Mouse (Mus musculus) mammary gland, adult 2 months (tissue): ENCODE results near the gene Mks1. TPM values are rescaled to one million over a fixed set of nuclear protein-coding genes. Genes with fewer than 3 reads are reported as not detected.

Experiments
- polyA plus RNA-seq: library from polyadenylated mRNA; depleted of rRNA; stranded (reverse); fragments of >200 nt; gene quantifications from 2 replicates; pipeline ENCODE4 v1.2.3, GENCODE M21; 2012; ENCODE audit warnings: low replicate concordance; rRNA removed

Gene Mks1
- polyA plus RNA-seq = 13.6 and 14.6 TPM in 2 replicates

DNA sequence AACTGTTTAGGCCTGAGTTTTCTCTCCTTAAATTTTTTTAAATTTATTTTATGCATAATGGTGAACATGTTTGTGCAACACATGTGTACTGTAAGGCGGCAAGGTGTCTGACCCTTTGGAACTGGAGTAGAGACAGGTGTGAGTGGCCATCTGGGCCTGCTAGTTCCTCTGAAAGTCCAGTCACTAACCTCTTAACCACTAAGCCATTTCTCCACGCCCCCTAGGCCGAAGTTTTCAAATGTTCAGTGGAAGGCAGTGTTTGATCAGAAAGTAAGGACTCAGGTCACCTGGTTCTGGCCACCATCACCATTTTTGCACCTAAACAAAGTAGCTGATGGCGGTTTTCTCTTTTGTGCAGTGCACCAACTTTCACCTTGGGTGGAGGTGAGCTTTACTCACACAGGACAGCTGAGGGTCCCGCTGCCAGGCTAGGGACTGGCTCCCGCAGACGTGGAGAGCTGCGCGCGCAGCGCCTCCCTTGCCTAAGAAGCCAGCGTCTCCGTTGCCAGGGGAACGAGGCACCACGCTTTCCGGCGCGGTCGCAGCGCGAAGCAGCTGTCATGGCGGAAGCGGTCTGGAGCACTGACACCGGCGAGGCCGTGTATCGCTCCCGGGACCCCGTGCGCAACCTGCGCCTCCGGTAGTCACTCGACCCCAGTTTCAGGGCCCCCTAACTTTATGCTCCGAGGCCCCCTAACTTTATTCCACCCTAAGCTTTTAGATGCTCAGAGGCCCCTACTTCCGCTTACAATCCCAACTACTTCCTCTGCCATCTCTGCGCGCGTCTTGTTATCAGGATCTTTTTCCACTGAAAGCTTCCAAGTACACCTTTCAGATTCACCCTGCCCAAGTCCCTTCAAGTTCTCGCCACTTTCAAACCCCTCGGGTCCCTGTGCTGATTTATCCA lies at the start of gene Mks1:
Gene Mks1 (plus strand): TSS at position 526 of the 907 bp plus-strand sequence.

DNA sequence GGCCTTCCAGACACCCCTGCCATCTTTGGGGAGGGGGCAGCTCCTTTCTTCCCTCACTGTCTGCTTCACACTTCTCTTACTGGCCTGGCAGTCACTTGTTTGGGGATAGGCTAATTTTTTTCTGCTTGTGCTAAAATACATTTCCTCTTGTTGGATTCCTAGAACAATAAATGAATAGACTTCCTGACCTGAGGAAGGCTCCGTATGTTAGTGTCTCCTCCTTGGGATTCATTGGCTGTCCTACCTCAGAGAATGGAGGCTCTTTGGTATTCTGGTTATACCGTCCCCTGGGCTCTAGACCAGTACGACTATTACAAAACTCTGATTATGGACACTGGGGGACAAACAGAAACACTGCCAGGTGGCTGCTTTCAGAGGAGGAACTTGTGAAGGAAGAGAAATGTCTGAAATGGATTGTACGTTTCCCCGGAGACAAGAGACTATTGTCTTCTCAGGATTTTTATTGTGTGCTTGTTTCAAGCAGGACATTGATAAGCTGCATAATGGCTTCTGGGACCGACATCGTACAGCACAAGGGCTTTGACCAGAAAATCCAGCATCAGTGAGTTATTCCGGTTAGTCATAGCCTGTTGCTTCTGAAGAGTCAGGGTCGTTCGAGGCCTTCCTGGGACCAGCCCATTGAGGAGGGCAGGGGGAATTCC lies 24.6 kb upstream of the Mks1 start, which contains the start of gene Lpo:
Gene Lpo (minus strand): TSS at position 51 of the 662 bp plus-strand sequence.

DNA sequence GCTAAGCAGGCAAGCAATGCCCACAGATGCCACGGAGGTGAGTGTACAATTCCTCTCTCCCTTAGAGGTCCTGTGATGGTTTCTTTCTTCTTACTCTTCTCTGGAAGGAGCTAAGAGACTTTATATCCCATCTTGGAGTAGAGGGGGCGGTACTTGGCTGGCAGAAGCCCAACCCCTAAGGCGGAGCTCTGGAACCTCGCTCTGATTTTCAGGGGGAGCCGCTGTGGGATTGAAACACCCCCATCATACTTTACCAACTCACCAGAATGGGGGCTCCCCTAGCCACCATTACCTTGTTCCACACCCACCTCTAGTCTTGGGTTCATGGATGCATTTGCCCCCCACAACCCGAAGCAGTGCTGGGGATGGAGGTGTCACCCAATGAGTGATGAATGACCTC lies 22.4 kb downstream of the Mks1 start, which contains the start of gene Epx:
Gene Epx (minus strand): TSS at position 101 of the 400 bp plus-strand sequence.

DNA sequence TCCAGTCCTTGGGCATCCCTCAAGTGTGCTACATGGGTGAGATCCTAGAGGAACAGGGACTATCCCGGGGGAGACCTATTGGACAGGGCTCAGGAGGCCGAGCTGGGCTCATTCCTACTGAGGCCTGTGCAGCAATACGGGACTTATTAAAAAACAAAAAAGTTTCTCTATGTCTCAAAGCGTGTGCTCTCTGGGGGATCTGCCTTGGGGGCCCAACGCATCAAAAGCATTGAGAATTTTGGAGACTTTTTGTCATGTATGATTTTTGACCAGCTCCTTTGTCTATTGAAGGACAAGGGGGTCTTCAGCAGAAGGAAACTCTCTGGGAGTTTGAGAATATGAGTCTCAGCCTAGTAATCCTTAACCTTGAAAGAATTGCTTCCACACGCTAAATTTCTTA lies 39.2 kb downstream of the Mks1 start, which contains the start of gene Olfr462:
Gene Olfr462 (minus strand): TSS at position 101 of the 400 bp plus-strand sequence.

DNA sequence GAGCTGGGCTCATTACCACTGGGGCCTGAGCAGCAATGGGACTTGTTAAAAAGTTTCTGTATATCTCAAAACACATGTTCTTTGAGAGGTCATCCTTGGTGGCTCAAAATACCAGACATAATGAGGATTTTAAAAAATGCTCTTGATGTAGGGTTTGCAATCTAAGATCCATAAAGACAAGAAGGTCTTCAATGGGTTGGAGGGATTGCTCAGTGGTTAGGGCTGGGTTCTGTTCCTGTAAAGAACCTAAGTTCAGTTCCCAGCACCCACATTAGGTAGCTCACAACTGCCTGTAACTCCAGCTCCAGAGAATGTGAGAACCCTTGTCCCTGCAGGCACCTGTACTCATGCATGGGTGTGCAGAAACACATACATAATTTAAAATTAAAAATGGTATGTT lies 44.3 kb downstream of the Mks1 start, which contains the start of gene Olfr463:
Gene Olfr463 (minus strand): TSS at position 101 of the 400 bp plus-strand sequence.

Other genes starting within 250 kb of the Mks1 start
- 0.06 and 0.17 TPM in 2 replicates for gene Hsf5, start 236.1 kb upstream of the Mks1 start, polyA plus RNA-seq
- 5.3 and 9.0 TPM in 2 replicates for gene Rnf43, start 190.5 kb upstream of the Mks1 start, polyA plus RNA-seq
- 43.3 and 78.5 TPM in 2 replicates for gene Supt4a, start 115.7 kb upstream of the Mks1 start, polyA plus RNA-seq
- 3.8 and 4.8 TPM in 2 replicates for gene Tspoap1, start 92.7 kb upstream of the Mks1 start, polyA plus RNA-seq
- gene Mpo, start 59.6 kb upstream of the Mks1 start, polyA plus RNA-seq = 1.5 and 1.9 TPM in 2 replicates
- 0.11 and 0.14 TPM in 2 replicates for gene Lpo, start 24.9 kb upstream of the Mks1 start, polyA plus RNA-seq
- 0.07 and 0.42 TPM in 2 replicates for gene Epx, start 22.3 kb downstream of the Mks1 start, polyA plus RNA-seq
- not detected in 2 replicates for gene Olfr462, start 39.1 kb downstream of the Mks1 start, polyA plus RNA-seq
- gene Olfr463, start 44.2 kb downstream of the Mks1 start, polyA plus RNA-seq = not detected in 2 replicates
- gene Olfr464, start 67.8 kb downstream of the Mks1 start, polyA plus RNA-seq = not detected in 2 replicates
- gene Dynll2, start 134.3 kb downstream of the Mks1 start, polyA plus RNA-seq = 61.7 and 97.8 TPM in 2 replicates
- 68.3 and 160 TPM in 2 replicates for gene Srsf1, start 194.2 kb downstream of the Mks1 start, polyA plus RNA-seq
- 15.1 and 28.3 TPM in 2 replicates for gene Vezf1, start 215.1 kb downstream of the Mks1 start, polyA plus RNA-seq
- gene Cuedc1, start 244.8 kb downstream of the Mks1 start, polyA plus RNA-seq = 40.3 and 40.6 TPM in 2 replicates